Mouse (Mus musculus): Measurements from ENCODE around the gene Brdt. TPM values are rescaled to one million over a fixed set of nuclear protein-coding genes. Genes with fewer than 3 reads are reported as not detected.
A peak's percentile ranks its signal among the peaks of the same experiment; 100 is the strongest.

Brdt gene
- total and polyA plus RNA-seq, 3 experiments: 0.18 to 0.47 (median 0.30) TPM

DNA sequence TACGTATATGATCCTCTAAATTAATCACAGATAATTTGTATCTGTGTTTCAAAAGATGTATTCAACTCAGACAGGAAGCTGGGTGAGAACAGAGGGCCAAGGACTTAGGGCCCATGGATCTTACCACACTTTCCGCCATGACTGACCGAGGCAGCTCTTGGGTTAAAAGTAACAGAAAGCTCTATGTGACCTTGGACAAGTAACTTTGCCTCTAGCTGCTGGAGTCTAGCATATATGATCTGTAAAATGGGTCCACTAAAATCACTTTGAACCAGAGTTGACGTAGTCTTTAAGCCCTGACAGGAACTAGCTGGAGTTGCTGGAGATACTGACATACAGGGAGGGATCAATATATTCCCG lies 43.1 kb upstream of the Brdt start:
- 38% methylated on average over 5 of the region's 5 CpGs for WGBS
- peak overlapping the region; percentile 100 for H3K4me3 ChIP-seq
- H3K36me3 ChIP-seq (ENCODE audit: control insufficient read depth, insufficient read depth, low read length): peaks cover 13% of the 10 kb centered on the region
- intact Hi-C loops (cut with DNase I): loop anchor here (2.0 to 5.0 kb wide), 5 partner anchors 56 to 291 kb away; no protein-coding TSS in a partner anchor
- peak overlapping the region; percentile 99; the same call in 1 of the 2 replicates for H3K9ac ChIP-seq (ENCODE audit: low read depth, low read length)
- H3K27me3 ChIP-seq (ENCODE audit: control insufficient read depth, insufficient read depth, low read length): no peaks in the 10 kb centered on the region
- H3K79me2 ChIP-seq (replicated peaks; ENCODE audit: control insufficient read depth, insufficient read depth, low read length): peaks cover 4% of the 10 kb centered on the region
- TF ChIP-seq CTCF (IDR thresholded peaks at IDR 0.05): no peak
- no peak for DNase-seq
- peaks cover 17% of the 10 kb centered on the region for H3K4me1 ChIP-seq (ENCODE audit: control insufficient read depth, insufficient read depth, low read length)
- H3K27ac ChIP-seq: peak overlapping the region; percentile 92

GRCm38 (mm10) chr5:107288427-107289233 lies 42.3 kb upstream of the Brdt start:
- intact Hi-C loops (cut with DNase I): loop anchor here (1.0 to 5.0 kb wide), 6 partner anchors 56 to 292 kb away; no protein-coding TSS in a partner anchor
- Histone ChIP-seq H3K36me3 (ENCODE audit: control insufficient read depth, insufficient read depth, low read length) (peaks cover 13% of the 10 kb centered on the region), H3K27me3 (ENCODE audit: control insufficient read depth, insufficient read depth, low read length) (no peaks in the 10 kb centered on the region), H3K4me1 (ENCODE audit: control insufficient read depth, insufficient read depth, low read length) (peaks cover 13% of the 10 kb centered on the region), H3K27ac (peak overlapping the region; percentile 92), H3K9ac (ENCODE audit: low read depth, low read length) (peak overlapping the region; percentile 99), H3K79me2 (replicated peaks; ENCODE audit: control insufficient read depth, insufficient read depth, low read length) (peaks cover 4% of the 10 kb centered on the region), H3K4me3 (peak overlapping the region; percentile 100)
- TF ChIP-seq CTCF (IDR thresholded peaks at IDR 0.05): no peak
- 0 out of 2 replicates have a peak, but pooled peaks have one; percentile 17 for TF ChIP-seq EP300 (IDR thresholded peaks at IDR 0.05; ENCODE audit: insufficient read depth, low read depth, low read length)
- 1% methylated on average over 62 of the region's 62 CpGs for WGBS
- DNase-seq: peak; percentile 50 to 82

GRCm38 (mm10) chr5:107289234-107289764 lies 41.7 kb upstream of the Brdt start, which contains the start of gene Tgfbr3:
Gene Tgfbr3, minus strand, starts transcription at chr5:107289629.
- Histone ChIP-seq H3K9ac (ENCODE audit: low read depth, low read length) (peak within 1 kb of the TSS; percentile 99), H3K36me3 (ENCODE audit: control insufficient read depth, insufficient read depth, low read length) (peaks cover 13% of the 10 kb centered on the region), H3K79me2 (replicated peaks; ENCODE audit: control insufficient read depth, insufficient read depth, low read length) (peaks cover 4% of the 10 kb centered on the region), H3K27ac (peak within 1 kb of the TSS; percentile 92), H3K4me1 (ENCODE audit: control insufficient read depth, insufficient read depth, low read length) (peaks cover 8% of the 10 kb centered on the region), H3K27me3 (ENCODE audit: control insufficient read depth, insufficient read depth, low read length) (no peaks in the 10 kb centered on the region), H3K4me3 (peak within 1 kb of the TSS; percentile 100)
- intact Hi-C loops (cut with DNase I): loop anchor here (1.0 to 5.0 kb wide), 6 partner anchors 57 to 292 kb away; no protein-coding TSS in a partner anchor
- TF ChIP-seq CTCF (IDR thresholded peaks at IDR 0.05): peak; percentile 77
- TF ChIP-seq EP300 (IDR thresholded peaks at IDR 0.05; ENCODE audit: insufficient read depth, low read depth, low read length): 0 out of 2 replicates have a peak, but pooled peaks have one; percentile 45
- peak; percentile 86 for TF ChIP-seq POLR2A (IDR thresholded peaks at IDR 0.05; ENCODE audit: insufficient read depth, low read depth, low read length)
- under 1% methylated on average over 37 of the region's 54 CpGs for WGBS
- peak; percentile 91 for DNase-seq

DNA sequence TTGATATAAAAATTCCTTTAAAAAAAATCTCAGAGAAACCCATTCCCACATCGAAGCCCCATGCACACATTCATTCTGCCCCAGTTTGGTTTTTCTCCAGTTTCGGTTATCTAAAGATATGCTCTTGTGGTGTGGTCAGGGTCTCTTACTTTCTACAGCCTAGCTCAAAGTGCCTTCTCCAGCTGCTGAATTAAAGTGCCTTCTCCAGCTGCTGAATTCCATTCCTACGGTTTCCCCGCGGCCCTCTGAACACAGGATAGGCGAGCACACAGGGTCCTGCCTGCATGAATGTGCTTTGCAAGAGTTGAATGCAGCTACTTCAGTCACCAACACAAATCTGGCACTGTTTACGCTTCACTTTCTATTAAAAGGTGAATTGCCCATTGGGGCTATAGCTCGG lies 41.0 kb upstream of the Brdt start:
- DNase-seq: no peak
- no peak overlapping the region for H3K9ac ChIP-seq (ENCODE audit: low read depth, low read length)

DNA sequence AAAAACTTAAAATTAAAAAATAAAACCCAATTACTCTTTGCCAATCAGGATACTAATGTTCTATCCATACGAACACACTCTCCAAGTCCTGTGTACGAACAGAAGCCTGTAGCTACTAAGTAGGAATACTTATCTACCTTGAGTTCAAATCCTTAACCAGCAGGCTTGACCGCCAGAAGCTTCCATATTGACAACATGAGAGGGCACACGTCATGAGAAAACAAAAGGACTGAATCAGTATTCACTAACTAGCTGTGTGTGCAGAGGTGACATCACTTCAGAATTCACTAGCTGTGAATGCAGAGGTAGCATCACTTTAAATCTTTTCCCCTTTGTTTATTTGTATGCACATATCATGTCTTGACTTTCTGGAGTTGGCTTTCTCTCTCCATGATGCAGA lies 36.9 kb upstream of the Brdt start:
- H3K4me3 ChIP-seq: no peak overlapping the region
- H3K4me1 ChIP-seq (ENCODE audit: control insufficient read depth, insufficient read depth, low read length): no peaks in the 10 kb centered on the region
- H3K9ac ChIP-seq (ENCODE audit: low read depth, low read length): no peak overlapping the region
- H3K36me3 ChIP-seq (ENCODE audit: control insufficient read depth, insufficient read depth, low read length): no peaks in the 10 kb centered on the region
- no peak overlapping the region for H3K27ac ChIP-seq
- H3K27me3 ChIP-seq (ENCODE audit: control insufficient read depth, insufficient read depth, low read length): no peaks in the 10 kb centered on the region
- no peak for DNase-seq
- H3K79me2 ChIP-seq (replicated peaks; ENCODE audit: control insufficient read depth, insufficient read depth, low read length): no peaks in the 10 kb centered on the region
- 90% methylated on average over 4 of the region's 4 CpGs for WGBS
- intact Hi-C loops (cut with DNase I): no loop called here
- TF ChIP-seq CTCF (IDR thresholded peaks at IDR 0.05) (no peak), EP300 (IDR thresholded peaks at IDR 0.05; ENCODE audit: insufficient read depth, low read depth, low read length) (no peak), POLR2A (IDR thresholded peaks at IDR 0.05; ENCODE audit: insufficient read depth, low read depth, low read length) (no peak)

More for the DNA sequence above, 41.0 kb upstream of the Brdt start:
- Histone ChIP-seq H3K27me3 (ENCODE audit: control insufficient read depth, insufficient read depth, low read length) (no peaks in the 10 kb centered on the region), H3K4me3 (no peak overlapping the region), H3K27ac (no peak overlapping the region), H3K79me2 (replicated peaks; ENCODE audit: control insufficient read depth, insufficient read depth, low read length) (peaks cover 2% of the 10 kb centered on the region; the same call in 1 of the 2 replicates), H3K36me3 (ENCODE audit: control insufficient read depth, insufficient read depth, low read length) (peaks cover 10% of the 10 kb centered on the region), H3K4me1 (ENCODE audit: control insufficient read depth, insufficient read depth, low read length) (peaks cover 6% of the 10 kb centered on the region)
- TF ChIP-seq CTCF (IDR thresholded peaks at IDR 0.05) (no peak), EP300 (IDR thresholded peaks at IDR 0.05; ENCODE audit: insufficient read depth, low read depth, low read length) (no peak), POLR2A (IDR thresholded peaks at IDR 0.05; ENCODE audit: insufficient read depth, low read depth, low read length) (no peak)
- intact Hi-C loops (cut with DNase I): loop anchor here (1.0 to 5.0 kb wide), 6 partner anchors 58 to 293 kb away; no protein-coding TSS in a partner anchor
- 61% methylated on average over 8 of the region's 8 CpGs for WGBS

Data from heart, adult 2 months (tissue).